Mouse (Mus musculus) limb, embryonic 10.5 days (tissue): ENCODE results near the gene Tiam1. TPM values are rescaled to one million over a fixed set of nuclear protein-coding genes. Genes with fewer than 3 reads are reported as not detected.

ENCODE experiments used
- DNase-seq: peaks from one replicate; pipeline ENCODE4 v3.0.0-alpha.2; 2017; ENCODE audit warnings: low spot score
- H3K27ac ChIP-seq: fragments of 300-500 bp; sonication (generic); 2 replicates; pipeline ENCODE4 v1.5.1; 2016; ENCODE audit warnings: mild to moderate bottlenecking
- H3K27me3 ChIP-seq: fragments of 300-500 bp; sonication (generic); 2 replicates; pipeline ENCODE4 v1.6.1; 2016; ENCODE audit warnings: low read depth, mild to moderate bottlenecking; ENCODE audit not compliant: poor library complexity, severe bottlenecking
- H3K36me3 ChIP-seq: fragments of 300-500 bp; sonication (generic); 2 replicates; pipeline ENCODE4 v1.6.1; 2016; ENCODE audit warnings: mild to moderate bottlenecking, moderate library complexity
- H3K4me1 ChIP-seq: fragments of 300-500 bp; sonication (generic); 2 replicates; pipeline ENCODE4 v1.6.1; 2016
- H3K4me3 ChIP-seq: fragments of 300-500 bp; sonication (generic); 2 replicates; pipeline ENCODE4 v1.5.1; 2016; ENCODE audit warnings: mild to moderate bottlenecking, moderate library complexity
- H3K9me3 ChIP-seq: fragments of 300-500 bp; sonication (generic); replicated peaks from 2 replicates; pipeline ENCODE4 v1.6.1; 2016; ENCODE audit warnings: mild to moderate bottlenecking
- WGBS: fragments of 180-500 bp; shearing (Covaris S2); methylation state at CpG from one replicate; pipeline ENCODE4 v1.1.7; 2016; 5-methylcytosine and 5-hydroxymethylcytosine counted together
- polyA plus RNA-seq: library from polyadenylated mRNA; unstranded; fragments of >200 nt; fragmentation: Nextera tagmentation; extraction: Ambion mirVana; gene quantifications from 2 replicates; pipeline ENCODE4 v1.2.1, GENCODE M21; 2016

Gene Tiam1
- polyA plus RNA-seq, 1 experiment from 2014 or later, result 30.8 TPM

DNA sequence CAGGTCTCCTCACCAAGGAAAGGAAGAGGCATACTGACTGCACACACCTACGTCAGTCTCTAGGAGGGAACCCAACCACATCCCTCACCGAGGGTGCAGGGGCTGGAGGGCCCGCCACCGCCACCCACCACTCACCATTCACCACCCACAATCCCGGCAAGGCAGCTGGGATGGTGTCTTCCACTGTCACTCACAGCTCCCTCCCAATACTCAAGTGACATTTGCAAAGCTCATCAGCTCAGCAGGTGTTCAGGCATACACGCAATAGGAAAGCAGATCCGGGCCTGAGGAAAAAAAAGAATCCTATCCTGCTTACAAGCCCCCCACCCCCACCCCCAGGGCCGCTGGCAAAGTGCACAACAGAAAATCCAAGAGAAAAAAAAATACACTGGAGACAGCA, 74.4 kb downstream of the Tiam1 start:
- Histone ChIP-seq H3K4me1 (peaks cover 29% of the 10 kb centered on the region), H3K36me3 (peaks cover 22% of the 10 kb centered on the region), H3K27ac (no peak overlapping the region), H3K27me3 (no peaks in the 10 kb centered on the region), H3K9me3 (no peaks in the 10 kb centered on the region; the same call in 1 of the 2 replicates), H3K4me3 (no peak overlapping the region)
- 73% methylated on average over 8 of the region's 8 CpGs for WGBS
- no peak for DNase-seq

GRCm38 (mm10) chr16:90052905-90053519, 90.6 kb downstream of the Tiam1 start:
- no peak for DNase-seq
- no peak overlapping the region; the same call in 1 of the 2 replicates for H3K27ac ChIP-seq

DNA sequence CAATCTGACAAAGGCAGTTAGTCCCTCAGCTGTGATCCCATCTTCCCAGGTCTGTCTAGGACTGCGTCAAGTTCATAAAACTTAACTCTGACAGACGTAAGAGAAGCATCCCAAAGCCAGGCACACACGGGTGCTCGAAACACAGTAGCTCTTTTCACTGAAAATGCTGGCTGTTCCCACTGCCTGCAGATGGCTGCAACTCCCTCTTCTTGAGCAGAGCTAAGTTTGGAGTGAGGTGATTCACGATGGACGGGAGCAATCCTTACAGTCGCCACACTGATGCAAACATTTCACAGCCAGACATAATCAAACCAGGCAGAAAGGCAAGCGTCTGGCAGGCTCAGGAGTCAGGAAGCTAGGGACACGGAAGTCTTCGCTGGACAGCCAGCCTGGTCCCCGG, 91.2 kb downstream of the Tiam1 start:
- Histone ChIP-seq H3K9me3 (no peaks in the 10 kb centered on the region), H3K36me3 (peaks cover 8% of the 10 kb centered on the region), H3K27me3 (no peaks in the 10 kb centered on the region), H3K27ac (no peak overlapping the region), H3K4me3 (no peak overlapping the region), H3K4me1 (peaks cover 13% of the 10 kb centered on the region)
- WGBS, result 81% methylated on average over 11 of the region's 11 CpGs
- no peak for DNase-seq

More at GRCm38 (mm10) chr16:90052905-90053519, 90.6 kb downstream of the Tiam1 start:
- Histone ChIP-seq H3K4me1 (peaks cover 13% of the 10 kb centered on the region), H3K9me3 (no peaks in the 10 kb centered on the region), H3K36me3 (peaks cover 8% of the 10 kb centered on the region), H3K27me3 (no peaks in the 10 kb centered on the region), H3K4me3 (no peak overlapping the region)
- 80% methylated on average over 14 of the region's 14 CpGs for WGBS

- 90% methylated on average over 7 of the region's 7 CpGs for WGBS
- H3K27ac ChIP-seq, result no peak overlapping the region
- DNase-seq, result no peak
- H3K4me1 ChIP-seq, result peaks cover 13% of the 10 kb centered on the region
- no peak overlapping the region for H3K4me3 ChIP-seq
- H3K27me3 ChIP-seq, result no peaks in the 10 kb centered on the region
- peaks cover 7% of the 10 kb centered on the region for H3K36me3 ChIP-seq
- no peaks in the 10 kb centered on the region for H3K9me3 ChIP-seq
These were observed 92.5 kb downstream of the Tiam1 start for GRCm38 (mm10) chr16:90051051-90051450.

DNA sequence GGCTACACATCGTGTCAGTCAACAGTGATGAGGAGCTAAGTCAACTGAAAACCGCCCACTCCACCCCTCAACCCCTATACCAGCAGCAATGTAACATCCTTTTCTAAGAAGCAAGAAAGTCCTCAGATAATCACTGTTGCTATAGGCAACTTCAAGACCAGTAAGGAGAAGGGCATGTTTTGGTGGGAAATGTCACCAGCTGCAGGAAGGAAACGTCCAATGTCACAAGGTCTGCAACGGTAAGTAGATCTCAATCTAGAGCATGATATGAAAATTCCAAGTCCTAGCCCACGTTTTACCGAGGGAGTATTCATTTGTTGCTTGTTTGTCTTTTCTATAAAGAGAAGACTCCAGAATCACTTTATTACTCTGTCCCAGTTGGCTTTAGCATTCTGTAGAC, 95.7 kb downstream of the Tiam1 start:
- no peak overlapping the region for H3K27ac ChIP-seq
- H3K36me3 ChIP-seq, result no peaks in the 10 kb centered on the region
- DNase-seq, result no peak
- 93% methylated on average over 6 of the region's 6 CpGs for WGBS
- H3K4me3 ChIP-seq, result no peak overlapping the region
- no peaks in the 10 kb centered on the region for H3K27me3 ChIP-seq
- H3K4me1 ChIP-seq, result peaks cover 5% of the 10 kb centered on the region
- no peaks in the 10 kb centered on the region for H3K9me3 ChIP-seq

GRCm38 (mm10) chr16:90046494-90047158, 96.9 kb downstream of the Tiam1 start:
- no peak for DNase-seq
- Histone ChIP-seq H3K4me1 (no peaks in the 10 kb centered on the region), H3K27me3 (no peaks in the 10 kb centered on the region), H3K36me3 (no peaks in the 10 kb centered on the region), H3K9me3 (no peaks in the 10 kb centered on the region), H3K4me3 (no peak overlapping the region), H3K27ac (no peak overlapping the region)
- 81% methylated on average over 12 of the region's 12 CpGs for WGBS

DNA sequence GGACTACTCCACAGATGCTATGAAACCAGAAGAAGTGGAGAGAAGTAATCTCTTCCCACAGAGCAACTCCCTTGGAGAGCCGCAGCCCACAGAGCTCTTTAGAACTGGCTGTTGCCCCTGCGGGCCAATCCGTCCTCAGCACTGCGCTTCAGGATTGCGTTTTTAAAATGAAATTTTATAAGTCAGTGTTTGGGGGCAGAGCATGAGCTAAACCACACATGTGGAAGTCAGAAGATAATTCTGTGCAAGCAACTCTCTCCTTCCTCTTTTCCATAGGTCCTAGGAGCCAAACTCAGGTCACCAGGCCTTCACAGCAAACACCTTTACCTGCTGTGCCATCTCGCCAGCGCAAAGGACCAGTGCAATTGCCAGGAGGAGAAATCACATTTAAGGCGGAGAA, 98.0 kb downstream of the Tiam1 start:
- Histone ChIP-seq H3K27ac (no peak overlapping the region), H3K27me3 (no peaks in the 10 kb centered on the region), H3K4me1 (no peaks in the 10 kb centered on the region), H3K9me3 (no peaks in the 10 kb centered on the region), H3K36me3 (no peaks in the 10 kb centered on the region), H3K4me3 (no peak overlapping the region)
- WGBS, result 97% methylated on average over 8 of the region's 8 CpGs
- no peak for DNase-seq

DNA sequence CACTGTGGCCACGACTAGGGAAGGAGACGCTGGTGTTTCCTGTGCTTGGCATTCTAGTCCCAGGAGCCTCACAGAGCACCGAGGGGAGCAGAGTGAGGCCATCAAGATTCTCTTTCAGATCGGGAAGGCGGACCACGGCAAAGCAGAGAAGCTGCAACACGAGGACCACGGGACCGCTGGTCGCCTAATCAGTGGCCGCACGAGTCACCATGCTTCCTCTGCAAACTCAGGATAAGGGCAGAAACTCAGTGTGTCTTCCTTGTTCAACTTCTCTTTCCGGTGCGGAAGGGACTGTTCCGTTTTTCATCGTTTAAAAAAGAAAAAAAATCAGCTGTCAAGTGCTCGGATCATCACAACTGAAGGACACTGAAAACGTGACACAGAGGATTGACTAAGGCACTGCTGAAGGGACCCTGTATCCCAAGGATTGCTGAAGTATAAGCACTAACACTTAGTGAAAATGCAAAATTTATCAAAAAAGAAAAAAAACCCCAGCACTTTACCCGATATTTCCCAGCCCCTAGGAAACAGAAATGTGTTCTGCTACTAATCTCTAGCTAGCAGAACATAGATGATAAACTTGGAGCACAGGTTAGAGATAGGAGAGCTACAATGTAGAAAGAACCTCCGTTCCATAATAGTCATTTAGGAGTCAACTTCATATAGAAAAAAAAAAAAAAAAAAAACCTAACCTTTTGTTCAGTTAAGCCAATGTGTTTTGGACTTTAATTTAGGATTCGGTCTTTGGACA, 99.4 kb downstream of the Tiam1 start:
- H3K4me1 ChIP-seq, result no peaks in the 10 kb centered on the region
- 90% methylated on average over 21 of the region's 21 CpGs for WGBS
- no peaks in the 10 kb centered on the region for H3K27me3 ChIP-seq
- H3K4me3 ChIP-seq, result no peak overlapping the region
- no peak for DNase-seq
- no peak overlapping the region for H3K27ac ChIP-seq
- H3K9me3 ChIP-seq, result no peaks in the 10 kb centered on the region
- no peaks in the 10 kb centered on the region for H3K36me3 ChIP-seq

DNA sequence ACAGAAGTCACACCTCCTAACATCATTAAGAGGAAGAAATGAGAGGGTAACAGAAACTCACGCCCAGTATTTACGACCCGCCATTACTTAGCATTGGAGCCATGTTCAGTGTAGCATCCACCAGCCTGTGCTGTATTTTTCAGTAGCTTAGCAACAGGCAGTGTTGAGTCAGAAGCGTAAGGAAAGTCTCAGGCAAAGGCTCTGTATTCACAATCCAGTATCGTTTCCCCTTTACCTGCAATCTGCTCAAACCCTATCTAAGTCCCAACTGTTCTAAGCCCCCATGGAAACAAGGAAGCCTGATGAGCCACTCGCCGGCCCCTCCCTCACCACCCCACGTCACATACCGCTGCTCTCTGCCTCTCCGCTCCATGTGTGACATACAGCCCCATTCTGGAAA, 100.7 kb downstream of the Tiam1 start:
- no peak overlapping the region for H3K4me3 ChIP-seq
- H3K4me1 ChIP-seq, result no peaks in the 10 kb centered on the region
- DNase-seq, result no peak
- H3K27ac ChIP-seq, result no peak overlapping the region
- H3K36me3 ChIP-seq, result peaks cover under 1% of the 10 kb centered on the region; the same call in 1 of the 2 replicates
- H3K9me3 ChIP-seq, result no peaks in the 10 kb centered on the region
- 93% methylated on average over 10 of the region's 10 CpGs for WGBS
- no peaks in the 10 kb centered on the region for H3K27me3 ChIP-seq

DNA sequence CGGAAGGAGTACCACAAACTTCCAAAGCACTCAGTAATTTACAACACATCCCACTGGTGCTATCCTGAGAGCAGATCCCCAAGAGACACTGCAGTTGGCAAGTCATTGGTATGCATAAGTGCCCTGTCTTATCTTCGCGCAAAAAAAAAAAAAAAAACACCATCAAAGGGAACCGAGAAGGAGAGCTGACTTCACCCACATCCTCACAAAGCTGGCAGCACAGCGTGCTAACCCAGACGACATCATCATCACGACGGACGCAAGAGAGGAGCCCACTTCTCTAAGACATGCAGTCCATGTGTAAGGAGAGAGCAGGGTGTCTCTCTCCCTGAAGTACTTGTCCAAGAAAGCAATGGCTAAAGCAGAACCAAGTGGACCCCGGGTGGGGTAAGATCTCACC, 101.2 kb downstream of the Tiam1 start:
- WGBS, result 81% methylated on average over 10 of the region's 10 CpGs
- Histone ChIP-seq H3K9me3 (no peaks in the 10 kb centered on the region), H3K36me3 (peaks cover 2% of the 10 kb centered on the region; the same call in 1 of the 2 replicates), H3K4me3 (no peak overlapping the region), H3K27ac (no peak overlapping the region), H3K27me3 (no peaks in the 10 kb centered on the region), H3K4me1 (no peaks in the 10 kb centered on the region)
- no peak for DNase-seq

GRCm38 (mm10) chr16:90040771-90041364, 102.7 kb downstream of the Tiam1 start:
- H3K36me3 ChIP-seq, result peaks cover 2% of the 10 kb centered on the region; the same call in 1 of the 2 replicates
- H3K4me1 ChIP-seq, result peaks cover 3% of the 10 kb centered on the region; the same call in 1 of the 2 replicates
- WGBS, result 80% methylated on average over 8 of the region's 8 CpGs
- no peak overlapping the region for H3K27ac ChIP-seq
- H3K27me3 ChIP-seq, result no peaks in the 10 kb centered on the region
- no peaks in the 10 kb centered on the region for H3K9me3 ChIP-seq
- no peak overlapping the region for H3K4me3 ChIP-seq
- DNase-seq, result no peak

- H3K4me1 ChIP-seq, result peaks cover 18% of the 10 kb centered on the region
- 93% methylated on average over 10 of the region's 10 CpGs for WGBS
- no peak overlapping the region for H3K4me3 ChIP-seq
- DNase-seq, result no peak
- no peaks in the 10 kb centered on the region for H3K27me3 ChIP-seq
- H3K36me3 ChIP-seq, result peaks cover 2% of the 10 kb centered on the region; the same call in 1 of the 2 replicates
- H3K9me3 ChIP-seq, result no peaks in the 10 kb centered on the region
- no peak overlapping the region for H3K27ac ChIP-seq
These were observed 107.9 kb downstream of the Tiam1 start for GRCm38 (mm10) chr16:90035595-90036110.
